Mouse (Mus musculus) ES-E14 (cell line): ENCODE measurements around the gene Gga2.

Experiments
- CHD2 ChIP-seq: IDR thresholded peaks from 2 replicates; pipeline ENCODE4 v1.6.1; 2014; ENCODE audit warnings: mild to moderate bottlenecking, low read depth, low read length, inconsistent platforms
- HCFC1 ChIP-seq: IDR thresholded peaks from 2 replicates; pipeline ENCODE4 v1.6.1; 2012; ENCODE audit warnings: low read length, inconsistent platforms, borderline replicate concordance; ENCODE audit not compliant: insufficient read depth
- ZNF384 ChIP-seq: IDR thresholded peaks from 2 replicates; pipeline ENCODE4 v1.6.1; 2012; ENCODE audit warnings: low read depth, low read length, inconsistent platforms

DNA sequence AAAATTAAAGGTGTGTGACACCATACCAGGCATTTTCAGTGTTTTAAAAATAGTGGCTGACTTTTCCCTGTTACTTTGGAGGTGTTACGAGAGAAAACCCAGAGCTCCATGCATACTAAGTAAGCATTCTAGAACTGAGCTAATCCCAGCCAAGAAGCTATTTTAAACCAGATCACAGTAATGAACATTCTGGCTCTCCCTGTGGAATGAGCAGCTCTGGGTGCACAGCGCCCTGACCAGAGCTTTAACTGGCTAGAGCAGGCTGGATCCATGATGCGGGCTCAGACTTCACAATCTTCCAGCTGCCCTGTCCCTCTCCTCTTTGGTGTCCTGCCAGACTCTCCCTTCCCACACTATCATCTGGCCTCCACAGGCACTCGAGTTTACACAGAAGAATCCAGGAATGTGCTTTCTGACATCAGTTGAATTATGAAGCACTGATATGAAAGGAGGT lies 24.2 kb upstream of the Gga2 start:
- TF ChIP-seq ZNF384 (no peak), CHD2 (no peak), HCFC1 (no peak)
